Mouse (Mus musculus) right cerebral cortex, postnatal 14 days (tissue): ENCODE data around the gene Adgrl1.

Experiments used
- DNase-seq: peaks from one replicate; pipeline ENCODE4 v3.0.0; 2022

Gene Adgrl1

DNA sequence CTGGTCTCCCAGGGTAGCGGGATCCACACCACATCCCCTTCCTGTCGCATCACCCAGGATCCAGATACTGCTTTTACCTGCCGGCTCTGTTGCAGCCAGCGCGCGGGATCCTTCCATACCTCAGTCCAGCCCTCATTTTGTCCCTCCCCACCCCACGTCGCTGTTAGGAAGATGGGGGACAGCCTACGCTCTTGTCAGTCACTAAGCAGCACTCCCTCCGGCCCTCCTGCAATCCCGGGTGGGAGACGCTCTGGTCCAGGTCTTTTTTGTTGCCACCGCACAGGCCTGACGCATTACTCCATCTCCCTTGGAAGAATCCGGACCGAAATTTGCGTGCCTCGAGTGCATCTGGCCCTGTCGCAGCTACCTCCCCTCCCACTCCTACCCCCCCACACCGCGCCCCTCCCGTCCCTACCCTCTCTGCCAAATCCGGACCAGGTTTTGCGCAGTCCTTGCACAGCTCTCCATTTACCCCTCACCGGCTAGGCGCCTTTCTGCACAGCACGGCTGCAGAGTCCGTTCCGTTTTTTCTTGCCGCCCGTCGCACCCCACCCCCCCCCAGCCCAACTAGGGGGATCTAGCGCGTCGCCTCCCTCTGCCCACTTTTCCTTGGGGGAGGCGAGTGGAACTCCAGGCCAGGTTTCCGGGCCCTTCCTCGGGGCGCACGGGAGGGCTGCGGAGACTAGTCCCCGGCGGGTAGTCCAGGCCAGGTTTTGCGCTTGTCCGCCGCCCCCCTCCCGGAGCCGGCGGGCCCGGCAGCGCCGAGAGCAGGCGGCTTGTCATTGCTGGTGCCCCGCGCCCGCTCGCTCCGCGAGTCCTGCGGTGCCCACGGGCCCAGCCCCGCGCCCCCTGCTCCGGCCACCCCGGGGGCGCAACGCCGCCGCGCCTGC is at the start of gene Adgrl1:
TSS of gene Adgrl1 (plus strand) at position 743 of the 890 bp plus-strand sequence.
- peak; percentile 94 for DNase-seq

DNA sequence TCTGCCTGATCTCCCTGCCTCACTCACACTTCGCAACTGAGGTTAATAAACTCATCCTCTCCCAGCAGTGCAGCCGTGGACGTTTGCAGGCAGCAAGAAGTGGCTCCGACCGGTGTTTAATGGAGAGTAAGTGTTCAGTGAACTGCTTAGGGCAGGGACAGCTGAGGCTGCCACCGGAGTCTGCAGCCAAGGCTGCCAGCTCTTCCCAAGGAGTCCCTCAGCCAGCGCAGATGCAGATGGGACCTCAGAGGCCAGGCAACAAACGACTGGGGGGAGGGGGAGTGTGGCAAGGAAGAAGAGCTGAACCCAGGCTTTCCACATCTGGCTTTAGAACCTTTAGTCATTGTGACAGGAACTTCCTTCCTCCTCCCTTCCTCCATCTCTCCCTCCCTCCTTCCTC is 47.6 kb upstream of the Adgrl1 start:
- DNase-seq: no peak

DNA sequence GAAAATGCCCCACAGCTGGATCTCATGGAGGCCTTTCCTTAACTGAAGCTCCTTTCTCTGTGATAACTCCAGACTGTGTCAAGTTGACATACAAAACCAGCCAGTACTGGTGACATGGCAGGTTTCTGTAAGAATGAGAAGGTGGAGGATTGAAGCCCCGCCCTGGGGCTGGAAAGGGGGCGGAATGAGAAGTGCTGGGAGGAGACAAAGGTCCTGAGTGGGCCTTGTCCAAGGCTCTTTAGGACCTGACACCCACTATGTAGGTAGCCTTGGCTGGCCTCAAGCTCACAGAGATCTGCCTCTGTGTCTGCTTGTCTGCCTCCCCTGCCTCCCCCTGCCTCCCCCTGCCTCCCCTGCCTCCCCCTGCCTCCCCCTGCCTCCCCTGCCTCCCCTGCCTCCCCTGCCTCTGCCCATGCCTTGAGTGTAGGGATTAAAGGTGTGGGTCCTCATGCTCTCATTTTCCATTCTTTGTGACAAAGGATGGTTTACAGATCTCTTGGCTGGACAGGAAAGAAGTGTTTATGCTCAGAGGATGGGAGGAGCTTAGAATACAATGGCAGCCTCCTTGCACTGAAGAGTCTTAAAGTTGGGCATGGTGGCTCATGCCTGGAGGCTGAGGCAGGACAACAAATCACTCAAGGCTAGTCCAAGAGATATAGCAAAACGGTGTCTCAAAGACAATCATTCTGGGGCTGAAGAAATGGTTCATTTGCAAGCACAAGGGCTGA is 46.4 kb upstream of the Adgrl1 start:
- DNase-seq: no peak

DNA sequence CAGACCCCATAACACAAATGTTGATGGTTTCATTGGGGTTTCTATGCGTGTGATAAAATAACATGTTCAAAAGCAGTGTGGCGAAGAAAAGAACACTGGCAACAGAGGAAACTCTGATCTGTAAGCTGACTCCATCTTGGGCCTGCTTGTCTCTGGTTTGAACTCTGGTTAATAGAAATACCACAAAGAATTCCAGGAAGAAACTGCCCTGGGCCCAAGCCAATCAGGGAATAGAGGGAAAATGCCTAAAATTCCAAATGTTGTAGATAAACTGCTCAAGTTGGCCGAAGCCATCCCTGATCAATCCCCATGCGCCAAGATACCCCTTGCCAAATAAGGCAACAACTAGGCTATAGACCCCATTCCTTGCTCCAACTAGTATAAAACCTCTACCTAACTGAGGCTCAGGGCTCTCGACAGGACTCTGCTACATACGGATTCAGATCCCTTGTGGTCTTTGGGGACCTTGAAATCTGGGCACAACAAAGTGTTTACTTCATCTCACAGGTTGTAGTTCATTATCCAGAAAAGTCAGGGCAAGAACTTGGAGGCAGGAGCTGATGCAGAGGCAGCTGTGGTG is 43.3 kb upstream of the Adgrl1 start:
- no peak for DNase-seq

DNA sequence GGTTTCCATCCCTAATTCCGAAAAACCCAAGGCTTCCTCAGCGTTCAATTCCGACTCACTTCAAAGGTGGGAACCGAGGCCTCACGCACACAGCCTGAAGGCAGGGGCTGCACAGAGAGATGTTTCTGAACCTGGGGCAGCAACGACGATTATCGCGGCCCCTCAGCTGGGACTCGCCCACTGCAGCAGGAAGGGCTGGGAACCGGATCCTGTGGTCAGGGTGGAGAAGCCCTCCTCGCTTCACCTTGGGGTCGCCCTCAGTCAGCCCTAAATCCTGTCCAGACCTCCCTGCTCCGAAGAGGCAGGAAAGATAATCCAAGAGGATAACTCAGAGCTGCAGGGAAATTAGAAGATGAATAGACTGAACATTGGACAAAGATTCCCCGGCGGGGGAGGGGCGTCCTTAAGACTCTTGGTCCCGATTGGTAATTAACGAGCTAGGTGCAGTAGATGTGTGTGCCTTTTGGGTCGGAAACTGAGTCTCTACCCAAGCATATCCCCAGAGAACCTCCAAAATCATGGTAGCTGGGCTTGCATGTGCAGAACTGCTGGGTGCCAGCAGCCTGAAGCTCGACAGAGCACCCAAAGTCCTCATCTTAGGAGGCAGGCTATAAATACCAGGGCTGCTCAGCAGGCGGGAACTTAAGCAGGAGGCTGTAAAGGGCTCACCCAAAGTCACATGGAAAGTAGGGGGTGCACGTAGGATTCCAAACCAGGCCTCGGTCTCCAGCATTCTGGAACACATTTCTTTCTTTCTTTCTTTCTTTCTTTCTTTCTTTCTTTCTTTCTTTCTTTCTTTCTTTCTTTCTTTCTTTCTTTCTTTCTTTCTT is 37.3 kb upstream of the Adgrl1 start:
- no peak for DNase-seq

DNA sequence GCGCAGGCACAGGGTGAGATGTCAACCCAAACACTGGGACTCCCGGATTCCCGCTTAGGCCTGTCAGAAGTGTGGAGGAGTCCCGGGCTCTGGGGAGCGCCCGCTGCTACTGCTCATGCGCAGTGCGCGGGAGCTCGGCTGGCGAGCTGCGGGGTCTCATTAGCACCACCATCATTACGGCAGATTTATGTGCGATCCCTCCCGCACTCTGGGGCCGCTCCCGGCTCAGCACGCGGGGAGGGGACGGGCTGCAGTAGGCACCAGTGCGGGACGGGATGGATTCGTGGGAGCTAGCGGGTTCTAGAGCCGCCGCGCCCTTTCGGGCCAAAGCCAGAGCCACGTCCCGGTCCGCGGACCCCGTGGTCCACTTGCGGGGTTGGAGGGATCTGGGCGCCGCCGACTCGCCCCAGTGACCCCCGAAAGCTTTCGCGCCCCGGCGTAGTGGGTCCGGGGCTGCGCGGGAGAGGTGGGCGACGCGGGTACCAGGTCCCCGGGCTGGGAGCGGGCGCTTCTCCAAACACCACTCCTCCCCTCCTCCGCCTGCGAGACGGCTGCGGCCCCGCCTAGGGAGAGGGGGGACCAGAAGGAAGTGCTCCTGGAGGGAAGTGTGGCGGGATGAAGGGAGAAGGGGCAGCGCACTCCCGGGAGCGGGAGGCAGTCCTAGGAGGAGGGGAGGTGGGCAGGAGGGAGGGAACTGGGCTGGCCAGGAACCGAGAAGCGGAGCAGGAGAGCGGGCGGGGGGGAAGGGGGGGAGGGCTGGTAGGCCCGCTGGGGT is 24.8 kb upstream of the Adgrl1 start:
- peak; percentile 65 for DNase-seq

DNA sequence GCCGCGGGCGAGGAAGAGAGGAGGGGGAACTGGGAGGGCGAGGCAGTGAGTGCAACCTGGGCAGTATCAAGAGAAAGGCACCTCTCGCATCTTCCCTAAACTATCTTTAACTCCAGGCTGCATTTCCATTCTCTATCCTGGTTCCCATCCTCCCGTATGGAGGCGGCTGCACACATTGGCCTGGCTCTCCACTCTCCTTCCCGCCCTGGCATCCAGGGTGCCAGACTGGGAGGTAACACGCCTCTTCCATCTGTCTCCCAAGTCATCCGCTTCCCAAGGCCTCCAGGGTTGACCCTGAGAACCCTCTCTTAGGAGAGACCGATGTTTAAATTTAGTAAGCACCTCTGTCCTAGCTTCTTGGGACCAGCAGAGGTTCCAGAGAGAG is 24.3 kb upstream of the Adgrl1 start:
- DNase-seq: peak; percentile 44

DNA sequence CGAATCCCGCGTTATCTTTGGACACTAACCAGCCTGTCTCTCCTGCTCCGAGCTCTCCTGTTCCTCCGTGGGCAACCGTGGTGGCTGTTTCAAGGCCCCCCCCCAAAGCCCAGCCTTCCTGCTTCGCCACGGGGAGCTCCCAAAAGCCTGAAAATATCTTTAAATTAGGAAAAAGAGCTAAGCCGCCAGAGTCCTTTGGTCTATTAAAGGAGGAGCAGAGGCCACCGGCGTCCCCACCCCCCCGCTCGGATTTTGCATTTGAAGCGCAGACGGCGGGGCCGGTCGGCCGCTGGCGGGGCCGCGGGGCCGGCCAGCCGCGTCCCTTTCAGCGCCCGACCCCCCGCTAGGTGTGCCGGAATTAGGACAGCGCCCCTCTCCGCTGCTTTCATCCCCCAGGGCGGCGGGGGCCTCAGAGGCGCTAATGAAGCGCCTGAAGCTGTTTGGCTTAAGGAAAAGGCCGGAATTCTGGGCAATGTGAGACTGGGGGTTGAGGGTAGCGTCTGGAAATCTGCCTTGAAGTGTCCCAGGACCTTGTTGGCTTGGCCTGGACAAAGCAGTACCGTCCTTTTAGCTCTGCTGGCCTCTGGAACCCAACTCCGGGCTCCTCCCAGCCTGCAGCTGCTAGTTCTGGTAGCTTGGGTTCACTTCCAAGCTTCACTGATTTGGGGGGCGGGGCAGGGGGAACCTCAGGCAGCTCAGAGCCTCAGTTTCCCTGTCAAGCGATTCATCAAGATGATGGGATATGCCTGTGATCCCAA is 23.6 kb upstream of the Adgrl1 start:
- peak; percentile 20 for DNase-seq

DNA sequence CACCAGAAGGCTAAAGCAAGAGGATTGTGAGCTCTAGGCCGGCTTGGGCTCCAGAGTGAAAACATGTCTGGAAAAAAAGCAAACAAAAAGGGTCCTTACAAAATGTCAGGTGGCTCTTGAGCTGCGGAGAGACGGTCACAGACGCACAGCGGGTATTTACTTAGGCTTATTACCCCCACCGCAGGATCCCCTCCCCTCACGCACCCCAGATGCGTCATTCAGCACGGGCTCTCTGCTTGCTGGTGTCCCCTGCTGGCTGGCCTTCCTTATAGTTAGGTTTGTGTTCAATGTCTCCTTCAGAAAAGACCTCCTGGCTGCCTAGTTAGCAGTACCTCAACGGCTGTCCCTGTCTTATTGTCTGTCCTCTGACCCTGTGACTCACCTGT is 23.1 kb upstream of the Adgrl1 start:
- peak; percentile 37 for DNase-seq

DNA sequence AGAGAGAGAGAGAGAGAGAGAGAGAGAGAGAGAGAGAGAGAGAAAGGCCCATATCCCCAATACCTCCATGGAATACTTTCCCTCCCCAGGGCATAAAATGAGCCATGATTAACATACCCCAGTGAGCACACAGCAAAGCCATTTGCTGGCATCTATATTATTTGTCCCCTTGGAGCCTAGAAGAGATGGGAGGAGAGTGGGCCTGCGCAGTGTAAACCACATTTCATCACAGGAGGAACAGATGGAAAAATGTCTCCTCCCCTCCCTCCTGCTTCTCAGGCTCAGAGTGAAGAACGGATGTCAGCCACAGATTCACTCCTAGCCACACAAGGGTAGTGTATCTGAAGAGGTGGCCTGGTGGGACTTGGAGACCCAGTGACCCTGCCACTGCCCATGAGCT is 11.5 kb upstream of the Adgrl1 start:
- no peak for DNase-seq

DNA sequence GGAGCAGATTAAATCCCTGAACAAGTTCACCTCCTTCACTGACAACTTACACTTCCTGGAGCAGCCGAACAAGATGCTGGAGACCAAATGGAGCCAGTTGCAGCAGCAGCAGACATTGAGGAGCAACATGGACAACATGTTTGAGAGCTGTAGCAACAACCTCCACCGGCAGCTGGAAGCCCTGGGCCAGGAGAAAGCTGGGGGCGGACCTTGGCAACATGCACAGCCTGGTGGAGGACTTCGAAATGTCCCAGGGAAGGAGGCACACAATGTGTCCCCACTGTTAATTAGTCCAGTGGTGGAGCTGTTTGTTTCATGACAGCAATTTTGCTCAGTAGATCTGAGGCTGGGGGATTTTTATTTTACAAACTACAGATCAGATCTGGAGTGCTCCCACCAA is 7.8 kb upstream of the Adgrl1 start:
- no peak for DNase-seq

DNA sequence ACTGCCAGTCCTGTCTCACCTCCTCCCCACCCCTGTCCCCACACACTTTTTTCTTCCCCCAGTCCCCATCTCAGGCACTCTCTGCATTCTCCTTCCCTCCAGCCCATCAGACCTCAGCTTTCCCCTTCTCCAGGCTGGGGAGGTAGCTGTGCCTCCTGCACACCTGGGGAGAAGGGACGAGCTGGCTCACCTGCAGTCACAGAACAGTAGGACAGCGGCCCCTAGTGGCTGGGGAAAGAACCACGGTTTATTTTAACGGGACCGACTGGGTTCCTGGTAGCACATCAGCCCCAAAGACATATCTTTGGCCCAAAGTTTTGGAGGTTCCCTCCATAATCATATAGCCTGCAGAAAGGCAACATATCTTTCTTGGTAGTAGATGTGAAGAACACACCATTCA is 6.0 kb upstream of the Adgrl1 start:
- peak; percentile 78 for DNase-seq

DNA sequence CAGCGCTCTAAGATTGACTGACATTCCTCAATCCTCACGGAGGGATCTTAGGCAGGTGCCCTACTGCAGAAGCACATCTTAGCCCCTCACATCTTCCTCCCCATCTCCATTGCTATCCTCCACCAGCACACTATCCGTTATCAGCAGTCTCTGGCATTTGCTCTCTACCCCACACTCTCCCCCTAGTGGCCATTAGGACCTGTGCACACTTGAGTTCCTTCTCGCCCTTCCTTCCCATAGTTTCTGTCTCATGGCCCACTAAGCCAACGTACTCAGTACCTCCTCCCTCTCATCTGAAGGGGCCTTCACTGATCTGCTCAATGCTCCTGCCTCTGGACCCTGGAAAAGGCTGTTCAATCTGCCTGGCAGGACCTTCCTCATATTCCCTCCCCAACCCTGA is 4.0 kb upstream of the Adgrl1 start:
- no peak for DNase-seq

DNA sequence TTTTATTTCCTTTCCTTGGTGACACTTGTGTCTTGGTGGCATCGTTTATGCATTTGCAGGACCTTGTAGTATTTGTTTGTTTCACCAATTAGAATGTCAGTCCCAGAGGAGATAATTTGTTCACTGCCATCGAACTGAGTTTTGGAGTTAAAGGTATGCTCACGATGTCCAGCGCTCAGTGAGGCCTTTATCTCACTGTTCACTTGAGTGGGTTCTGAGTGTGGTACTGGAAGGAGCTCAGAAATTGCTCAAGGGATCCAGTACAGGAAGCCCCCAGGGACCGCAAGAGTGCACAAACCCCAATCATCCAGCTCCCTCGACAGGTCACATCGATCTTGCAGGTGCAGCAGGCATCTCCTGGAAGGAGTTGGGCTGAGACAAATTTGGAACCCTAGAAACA is 3.4 kb upstream of the Adgrl1 start:
- no peak for DNase-seq

DNA sequence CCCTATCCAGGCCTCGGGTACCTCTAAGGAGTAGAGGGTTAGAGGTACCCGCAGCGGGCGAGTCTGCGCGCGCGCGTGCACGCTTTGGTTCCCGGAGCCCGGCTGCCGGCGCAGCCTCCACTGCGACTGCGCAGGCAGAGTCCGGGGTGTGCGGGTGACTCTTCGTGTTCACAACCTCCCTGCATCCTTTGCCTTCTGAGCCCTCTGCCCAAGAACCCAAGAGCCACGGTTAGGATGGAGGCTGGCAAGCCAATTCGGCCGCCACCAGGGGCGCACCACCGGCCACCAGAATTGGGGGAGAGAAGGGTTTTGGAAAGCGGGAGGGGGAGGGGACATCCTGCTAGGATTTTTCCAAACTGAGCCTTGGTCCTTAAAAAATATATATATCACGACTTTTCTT is 2.7 kb upstream of the Adgrl1 start:
- DNase-seq: peak; percentile 67

DNA sequence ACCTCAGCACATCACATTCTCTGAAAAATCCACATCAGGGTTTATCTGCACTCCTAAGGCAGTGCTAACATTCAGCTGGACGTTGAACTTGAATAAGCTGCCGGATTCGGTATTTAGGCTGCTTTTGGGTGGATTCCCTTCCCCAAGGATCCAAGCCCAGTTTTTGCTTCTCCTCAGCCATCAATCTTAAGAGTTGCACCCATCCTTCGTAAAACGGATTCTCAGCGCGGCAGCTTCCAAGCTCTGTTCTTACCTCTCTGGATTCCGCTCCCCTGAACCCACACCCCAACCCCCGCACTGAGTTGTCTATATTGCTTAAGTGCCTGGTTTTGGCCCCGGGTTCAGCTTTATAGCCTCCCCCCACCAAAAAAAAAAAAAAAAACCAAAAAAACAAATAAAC is 1.4 kb upstream of the Adgrl1 start:
- DNase-seq: peak; percentile 51

DNA sequence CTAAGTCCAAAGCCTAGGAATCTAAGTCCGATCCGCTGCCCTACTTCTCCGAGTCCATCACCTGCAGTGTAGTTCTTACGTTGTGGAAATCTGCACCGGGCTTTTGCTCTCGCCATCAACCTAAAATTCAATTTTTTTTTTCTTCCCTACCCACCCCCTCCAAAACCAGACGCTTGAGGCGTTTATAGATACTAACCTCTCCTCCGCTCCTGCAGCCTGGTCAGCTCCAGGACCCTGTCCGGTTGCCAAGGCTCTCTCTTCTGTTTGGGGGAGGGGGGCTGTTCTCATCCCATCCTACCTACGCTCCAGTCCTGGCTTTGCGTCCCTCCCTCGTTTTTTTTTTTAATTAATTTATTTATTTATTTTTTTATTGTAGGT is 931 bp upstream of the Adgrl1 start:
- peak; percentile 56 for DNase-seq

DNA sequence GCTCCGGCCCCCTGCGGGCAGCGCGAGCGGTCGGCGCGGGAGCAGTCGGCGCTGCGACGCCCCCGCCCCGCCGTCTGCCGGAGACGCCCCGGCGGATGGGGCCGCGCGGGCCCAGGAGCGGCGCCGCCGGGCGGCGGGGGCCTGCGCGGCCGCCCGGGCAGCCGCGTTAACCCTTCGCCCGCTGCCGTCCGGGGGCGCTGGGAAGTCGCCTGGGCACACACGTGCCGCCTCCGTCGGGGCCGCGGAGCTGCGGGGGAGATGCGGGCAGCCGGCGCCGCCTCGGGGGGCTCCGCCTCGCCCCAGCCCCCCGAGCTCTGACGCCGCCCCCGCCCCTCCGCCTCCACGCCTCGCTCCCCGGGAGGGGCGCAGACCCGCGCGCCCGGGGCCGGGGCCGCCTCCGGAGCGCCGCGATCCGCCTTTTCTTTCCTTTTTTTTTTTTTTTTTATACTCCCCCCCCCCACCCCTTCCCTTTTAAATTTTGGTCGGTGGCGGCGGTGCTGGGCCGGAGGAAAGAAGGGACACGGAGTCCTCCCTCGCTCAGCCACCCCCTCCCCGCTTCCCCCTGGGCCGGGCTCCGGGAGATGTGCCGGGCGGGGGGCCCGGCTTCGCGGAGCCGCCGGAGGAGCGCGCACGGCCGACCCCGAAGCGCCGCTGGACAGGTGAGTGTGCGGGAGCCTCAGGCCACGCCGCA is 506 bp downstream of the Adgrl1 start:
- peak; percentile 60 for DNase-seq

DNA sequence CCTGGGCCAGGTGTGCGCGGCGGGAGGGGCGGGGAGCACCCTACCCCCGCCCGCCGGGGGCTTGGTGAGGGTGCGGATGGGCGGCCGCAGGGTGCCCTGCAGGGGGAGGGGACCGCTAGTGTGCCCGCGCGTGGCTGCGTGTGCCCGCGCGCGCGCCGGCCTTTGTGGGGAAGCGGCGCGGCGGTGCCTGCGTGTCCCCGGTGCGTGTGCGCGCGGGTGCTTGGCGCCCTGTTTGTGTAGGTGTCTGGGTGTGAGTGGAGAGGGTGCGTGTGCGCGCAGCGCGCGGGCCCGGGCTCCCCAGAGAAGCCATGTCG is 1.0 kb downstream of the Adgrl1 start:
- DNase-seq: peak; percentile 74

DNA sequence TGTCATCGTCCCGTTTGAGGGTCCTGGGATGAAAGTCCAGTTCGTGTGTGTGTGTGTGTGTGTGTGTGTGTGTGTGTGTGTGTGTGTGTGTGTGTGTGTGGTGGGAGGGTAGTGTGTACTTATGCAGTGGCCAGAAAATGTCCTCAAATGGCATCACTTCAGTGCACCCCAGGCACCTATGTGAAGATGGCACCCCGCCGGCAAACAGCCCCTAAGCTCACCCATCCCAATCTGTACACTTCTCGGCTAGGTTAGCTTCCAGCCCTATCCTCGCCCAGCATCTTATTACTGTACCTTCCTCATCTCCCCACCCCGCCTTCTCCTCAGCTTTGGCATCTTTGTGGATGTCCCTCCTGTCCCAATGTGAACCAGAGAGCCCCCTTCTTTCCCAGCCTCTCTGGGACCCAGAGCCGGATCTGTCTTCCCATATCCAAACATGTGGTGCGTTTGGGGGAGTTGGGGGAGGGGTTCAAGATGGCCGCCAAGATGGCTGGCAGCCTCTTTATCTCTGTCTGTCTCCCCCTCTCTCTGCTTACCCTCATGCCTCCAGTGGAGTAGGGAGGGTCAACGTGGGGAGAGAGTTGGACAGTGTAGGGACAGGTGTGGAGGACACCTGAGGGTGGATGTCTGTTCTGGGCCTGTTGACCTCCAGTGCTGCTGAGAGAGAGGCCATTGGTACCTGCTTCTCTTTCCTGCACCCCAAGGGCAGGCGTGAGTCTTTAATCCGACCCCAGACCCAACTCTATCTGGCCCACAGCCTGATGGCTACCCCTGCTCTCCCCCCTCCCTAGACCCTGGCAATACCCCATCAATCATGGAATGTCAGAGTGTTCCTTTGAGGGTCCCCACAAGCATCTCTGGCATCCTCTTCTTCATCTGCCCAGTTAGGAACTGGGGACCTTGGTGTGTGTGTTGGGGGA is 1.9 kb downstream of the Adgrl1 start:
- peak; percentile 64 for DNase-seq
